Mouse (Mus musculus) gastrocnemius, postnatal 36 days (tissue): ENCODE measurements around the gene Shank2. TPM values are rescaled to one million over a fixed set of nuclear protein-coding genes. Genes with fewer than 3 reads are reported as not detected.

ENCODE experiments used
- DNase-seq, 2 experiments: peaks; one replicate each; pipeline ENCODE4 v3.0.0; 2022
- intact Hi-C: fragments of 180-260 bp; cut with DNase I; formaldehyde crosslinking; loops from one replicate; pipeline ENCODE4 v1.15.1; 2025
- total RNA-seq, 2 experiments: library from RNA; stranded (reverse); gene quantifications; 2 replicates each; pipeline ENCODE4 v1.2.3; 2021

Shank2 gene
- total RNA-seq, 2 experiments from 2014 or later: 0.05 to 0.18 TPM

DNA sequence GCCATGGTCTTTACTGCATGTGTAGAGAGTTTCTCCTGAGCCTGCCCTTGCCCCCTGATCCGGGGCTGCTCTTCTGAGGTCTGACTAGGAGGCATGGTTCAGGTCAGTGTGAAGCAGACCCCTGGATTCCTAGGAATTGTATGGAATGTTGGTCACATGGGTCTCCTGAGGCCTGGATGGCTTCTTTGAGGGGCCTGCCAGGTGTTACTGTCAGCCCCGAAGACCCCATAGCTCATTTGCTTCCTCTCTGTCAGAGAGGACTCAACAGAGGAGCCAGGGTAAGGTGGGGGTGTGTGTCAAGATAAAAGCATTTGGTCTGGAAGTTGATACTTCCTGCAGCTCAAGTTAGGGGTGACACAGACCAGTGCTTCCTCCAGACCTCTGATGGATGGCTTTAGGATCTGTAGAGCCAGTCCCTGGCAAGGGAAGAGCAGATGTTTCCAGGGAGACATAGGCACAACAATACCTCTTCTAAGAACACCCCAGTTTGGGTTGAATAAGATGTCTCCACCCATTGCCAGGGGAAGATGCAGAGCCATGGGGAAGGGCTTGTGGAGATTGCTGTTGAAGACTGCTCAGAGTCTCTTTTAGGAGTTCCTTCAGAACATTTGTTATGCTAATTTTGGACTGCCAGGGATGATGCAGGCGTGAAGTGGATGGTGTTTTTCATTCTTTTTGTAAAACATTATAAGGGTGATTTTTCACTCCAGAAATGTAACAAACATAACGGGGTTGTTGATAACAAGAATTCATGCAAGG is 100.7 kb downstream of the Shank2 start:
- no peak for DNase-seq
- intact Hi-C loops: no loop called here

DNA sequence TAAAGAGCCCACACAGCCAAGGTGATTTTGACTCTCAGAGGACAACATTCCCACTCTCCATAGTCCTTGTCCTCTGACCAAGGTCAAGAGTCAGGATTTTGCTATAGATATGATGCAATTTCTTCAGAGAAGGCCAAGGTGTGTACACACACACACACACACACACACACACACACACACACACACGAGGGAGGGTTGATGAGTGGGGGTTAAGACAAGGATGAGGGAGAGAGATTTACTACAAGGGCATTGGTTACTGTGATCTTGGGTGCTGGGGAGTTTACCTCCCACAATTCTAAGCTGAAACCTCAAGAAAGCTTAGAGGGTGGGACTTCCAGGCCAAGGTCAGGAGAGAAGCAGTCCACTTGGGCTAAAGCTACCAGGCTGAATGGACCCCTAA is 104.2 kb downstream of the Shank2 start:
- no peak for DNase-seq

DNA sequence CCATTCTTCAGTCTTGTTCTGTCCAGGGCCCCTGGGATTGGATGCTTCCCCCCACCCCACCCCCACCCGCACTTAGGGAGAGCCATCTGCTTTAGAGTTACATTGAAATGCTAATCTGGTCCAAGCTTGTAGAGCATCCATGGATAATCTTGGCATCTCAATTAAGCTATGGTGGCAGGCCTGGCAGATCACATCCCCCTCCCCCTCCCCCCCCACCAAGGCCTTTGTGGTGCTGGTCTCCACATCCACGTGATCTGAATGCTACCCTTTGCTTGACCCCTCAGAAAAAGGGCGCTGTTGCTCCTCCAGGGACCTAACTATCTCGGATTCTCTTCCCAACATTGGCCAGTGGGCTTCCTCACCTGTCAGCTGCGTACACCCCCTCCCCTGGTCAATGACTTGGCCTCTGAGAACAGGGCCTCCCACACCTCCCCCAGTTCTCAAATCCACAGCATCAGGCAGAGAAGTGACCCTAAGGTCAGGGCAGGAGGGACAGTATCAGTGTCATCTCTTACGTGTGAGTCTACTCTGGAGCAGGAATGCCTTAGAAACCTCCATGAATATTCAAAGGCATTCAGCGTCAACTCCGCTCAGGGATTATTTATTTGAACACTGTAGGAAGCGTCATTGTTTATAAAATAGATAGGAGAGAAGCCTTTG is 104.8 kb downstream of the Shank2 start:
- DNase-seq: no peak
- intact Hi-C loops: no loop called here

More for the DNA sequence above, 104.2 kb downstream of the Shank2 start:
- intact Hi-C loops: no loop called here

DNA sequence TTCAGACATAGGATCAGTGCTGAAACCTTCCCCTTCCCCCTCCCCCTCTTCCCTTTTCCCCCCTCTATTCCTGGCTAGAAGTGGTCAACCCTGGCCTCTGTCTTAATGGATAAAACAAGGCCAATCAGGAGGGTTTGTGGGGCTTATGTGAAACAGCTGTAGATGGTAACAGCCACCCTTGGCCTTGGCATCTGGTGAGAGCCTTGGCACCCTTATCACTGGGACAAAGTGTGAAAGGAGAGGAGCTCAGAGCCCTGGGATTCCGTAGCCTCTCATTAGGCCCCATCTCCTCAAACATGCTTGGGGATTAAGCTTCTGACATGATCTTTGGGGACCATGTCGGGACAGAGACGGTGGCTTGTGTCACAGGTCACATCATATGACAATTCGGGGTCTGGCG is 106.4 kb downstream of the Shank2 start:
- no peak for DNase-seq
- intact Hi-C loops: no loop called here

DNA sequence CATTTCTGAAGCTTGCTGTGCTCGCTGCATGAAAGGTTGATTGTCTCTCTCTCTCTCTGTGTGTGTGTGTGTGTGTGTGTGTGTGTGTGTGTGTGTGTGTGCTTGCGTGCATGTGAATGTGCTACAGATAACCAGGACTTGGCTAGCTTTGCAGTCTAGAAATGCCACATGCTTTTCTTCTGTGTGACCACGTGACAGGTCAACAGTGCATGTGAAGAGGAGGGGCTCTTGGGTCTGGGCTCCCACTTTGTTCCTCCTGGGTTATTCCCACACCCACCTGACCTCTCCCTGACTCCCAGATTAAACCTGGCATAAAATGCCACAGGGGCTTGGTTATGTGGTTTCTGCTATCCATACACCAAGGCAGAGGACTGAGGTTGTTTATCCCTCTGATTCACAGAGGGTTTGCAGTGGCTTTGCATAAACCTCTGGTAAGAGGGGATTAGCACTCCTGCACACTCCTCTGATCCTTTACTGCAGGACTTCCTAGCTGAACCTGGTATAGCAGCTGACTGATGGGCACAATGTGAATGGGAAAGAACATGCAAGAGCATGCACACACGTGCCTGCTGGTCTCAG is 109.4 kb downstream of the Shank2 start:
- no peak for DNase-seq
- intact Hi-C loops: no loop called here

DNA sequence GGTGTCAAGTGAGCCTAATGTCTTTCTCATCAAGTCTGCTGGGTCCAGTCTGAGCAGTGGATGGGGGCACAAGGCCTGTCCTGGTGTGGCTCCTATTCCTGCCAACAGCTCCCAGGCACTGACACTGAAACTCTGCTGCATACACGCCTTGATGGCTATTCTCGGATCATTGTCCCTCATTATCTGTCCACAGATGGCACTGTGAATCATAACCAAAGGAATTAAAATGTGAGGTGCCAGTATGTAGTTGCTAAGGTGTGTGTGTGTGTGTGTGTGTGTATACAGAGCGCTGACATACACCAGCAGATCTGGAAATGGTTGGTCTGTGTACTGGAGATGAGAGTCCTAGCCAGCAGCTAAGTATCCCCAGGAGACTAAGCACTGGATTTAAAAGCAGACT is 110.3 kb downstream of the Shank2 start:
- intact Hi-C loops: no loop called here
- no peak for DNase-seq

DNA sequence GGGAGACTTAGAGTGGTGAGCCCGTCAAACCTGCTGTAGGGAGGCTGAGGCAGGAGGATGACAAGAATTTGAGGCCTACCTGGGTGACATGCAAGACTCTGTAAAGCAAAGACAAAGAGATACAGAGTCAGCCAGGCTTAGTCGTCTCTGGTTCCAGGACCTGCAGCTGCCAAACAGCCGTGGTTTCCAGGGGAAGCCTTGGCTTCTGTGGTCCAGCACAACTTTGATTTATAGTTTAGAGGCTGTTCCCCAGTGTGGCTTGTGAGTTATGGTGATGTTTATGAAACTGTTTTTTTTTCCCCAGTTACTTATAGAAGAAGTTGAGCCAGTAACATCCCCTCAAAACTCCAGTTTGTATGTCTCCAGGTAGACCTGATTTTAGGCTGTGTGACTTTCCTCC is 112.5 kb downstream of the Shank2 start:
- no peak for DNase-seq
- intact Hi-C loops: no loop called here

DNA sequence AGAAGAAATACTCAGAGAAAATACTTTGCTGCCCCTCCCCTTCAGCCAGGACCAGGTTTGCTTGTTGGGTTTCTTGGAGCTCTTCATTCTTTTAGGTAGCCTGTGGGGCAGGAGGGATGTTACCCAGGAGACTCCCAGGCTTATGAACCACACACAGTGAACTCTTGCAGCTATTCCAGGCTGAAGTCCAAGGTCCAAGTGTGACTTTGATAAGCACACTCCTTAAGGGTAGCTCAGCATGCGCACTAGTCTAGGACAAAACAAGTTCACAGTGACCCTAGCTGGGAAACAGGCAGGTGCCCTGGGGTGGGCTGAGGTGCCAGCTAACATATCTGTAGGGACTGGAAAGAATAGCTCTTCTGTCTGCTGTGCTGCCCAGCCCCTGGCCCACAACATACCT is 117.8 kb downstream of the Shank2 start:
- intact Hi-C loops: no loop called here

DNA sequence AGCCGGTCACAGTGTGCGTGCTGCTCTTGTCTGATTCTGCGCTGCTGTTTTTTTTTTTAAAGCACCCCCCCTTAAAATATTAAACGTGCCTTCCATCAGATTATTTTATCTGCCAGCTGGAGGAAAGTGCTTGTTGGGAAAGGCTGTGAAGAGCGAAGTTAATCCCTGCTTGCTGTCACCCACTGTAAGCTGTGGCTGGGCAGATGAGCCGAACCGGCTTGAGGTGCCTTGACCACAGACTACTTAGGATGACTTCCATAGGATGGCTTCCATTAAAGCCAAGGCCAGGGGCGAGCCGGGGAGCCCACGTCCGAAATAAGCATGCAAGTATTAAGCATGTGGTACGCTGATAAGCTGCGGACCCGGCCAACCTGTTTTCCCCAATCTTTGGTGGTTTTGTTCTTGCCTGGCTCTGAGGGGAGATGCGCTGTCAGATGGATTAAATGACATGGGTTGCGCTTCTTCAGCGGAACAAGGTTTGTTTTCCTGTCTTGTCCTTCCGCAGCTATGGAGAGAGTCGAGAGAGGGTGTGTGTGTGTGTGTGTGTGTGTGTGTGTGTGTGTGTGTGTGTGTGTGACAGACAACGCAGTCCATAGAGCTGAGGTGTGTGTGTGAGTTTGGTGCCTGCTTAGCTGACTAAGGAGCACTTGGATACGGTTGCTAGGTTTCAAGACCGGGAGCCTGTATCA is 131.1 kb downstream of the Shank2 start:
- no peak for DNase-seq
- intact Hi-C loops: no loop called here

More for the DNA sequence above, 117.8 kb downstream of the Shank2 start:
- DNase-seq: no peak

DNA sequence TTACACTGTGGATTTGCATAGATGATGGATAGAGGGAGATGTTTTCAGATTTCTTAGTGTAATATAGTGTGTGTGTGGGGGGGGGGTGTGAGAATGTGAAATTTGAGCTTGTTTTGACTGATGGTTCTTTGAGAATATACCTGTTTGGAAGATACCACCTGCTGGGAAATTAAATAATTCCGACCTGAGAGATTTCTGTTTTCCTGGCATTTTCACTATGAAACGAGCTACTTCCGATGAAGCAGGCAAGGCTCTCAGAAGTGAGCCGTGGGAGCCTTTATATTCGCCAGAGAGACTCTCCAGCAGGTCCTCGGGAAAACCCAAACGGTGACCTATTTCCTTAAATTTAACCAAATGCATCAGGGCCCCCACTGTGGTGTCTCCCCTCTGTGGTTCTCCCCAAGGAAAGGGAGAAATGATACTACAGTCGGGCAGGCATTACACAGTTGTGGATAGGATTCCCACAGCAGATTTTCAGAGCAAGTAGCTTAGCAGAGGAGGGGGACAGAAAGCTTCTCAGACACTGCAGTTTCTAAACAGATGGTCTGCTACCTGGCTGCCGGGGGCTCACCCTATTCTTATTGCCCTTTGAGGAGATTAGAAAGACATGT is 131.8 kb downstream of the Shank2 start:
- intact Hi-C loops: no loop called here
- DNase-seq: no peak

DNA sequence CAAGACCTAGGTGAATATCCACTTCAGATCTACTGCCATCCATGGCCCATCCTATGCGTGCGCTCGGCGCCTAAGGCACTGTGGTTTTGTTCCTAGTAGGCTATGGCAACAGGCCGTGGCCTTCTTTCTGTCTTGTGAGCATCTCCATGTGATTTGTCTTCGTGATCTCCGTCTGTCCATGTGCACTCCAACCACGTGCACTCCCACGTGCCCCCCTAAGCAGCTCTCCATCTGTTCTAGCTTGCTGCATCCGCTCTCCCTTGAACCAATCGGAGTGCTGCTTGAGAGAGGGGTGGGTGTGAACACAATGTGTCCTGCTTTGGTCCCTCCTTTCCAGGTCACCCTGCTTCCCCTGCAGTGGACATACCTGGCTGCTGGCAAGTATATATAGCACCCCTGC is 133.0 kb downstream of the Shank2 start:
- intact Hi-C loops: no loop called here
- DNase-seq: no peak

DNA sequence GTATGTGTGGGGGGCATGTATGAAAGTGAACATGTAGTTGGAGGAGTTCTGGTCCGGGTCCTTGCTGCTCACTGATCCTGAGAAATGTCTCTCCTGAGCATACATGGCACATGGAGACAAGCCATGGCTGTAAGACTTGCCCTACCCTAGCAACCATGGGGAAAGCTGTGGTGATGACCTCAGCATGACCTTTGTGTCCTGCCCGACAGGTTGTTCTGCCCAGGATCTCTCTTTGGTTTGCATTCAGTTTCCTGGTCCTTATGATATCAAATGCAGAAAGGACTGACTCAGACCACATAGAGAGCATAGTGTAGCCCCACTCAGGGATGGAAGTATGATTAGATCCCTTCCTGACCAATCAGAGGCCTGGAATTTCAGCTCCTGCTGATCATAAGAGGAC is 136.1 kb downstream of the Shank2 start:
- intact Hi-C loops: no loop called here
- no peak for DNase-seq

DNA sequence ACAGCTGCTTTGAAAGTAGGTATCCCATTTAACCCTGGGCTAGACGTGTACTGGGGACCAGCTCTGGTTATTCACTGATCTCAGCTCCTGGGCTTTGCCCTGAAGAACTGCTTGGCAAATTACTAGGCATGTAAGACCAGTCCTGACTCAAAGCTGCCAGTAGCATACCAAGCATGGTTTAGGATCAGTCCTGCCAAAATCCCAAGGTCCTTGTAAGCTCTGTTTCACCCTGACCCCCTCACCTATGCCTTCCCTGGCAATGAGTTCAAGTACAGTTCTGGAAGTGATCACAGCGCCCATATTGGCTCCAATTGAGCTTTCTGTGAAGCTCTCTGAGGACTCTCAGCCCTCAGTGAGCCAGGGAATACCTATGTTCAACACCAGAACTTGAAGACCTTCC is 136.7 kb downstream of the Shank2 start:
- DNase-seq: no peak
- intact Hi-C loops: no loop called here

DNA sequence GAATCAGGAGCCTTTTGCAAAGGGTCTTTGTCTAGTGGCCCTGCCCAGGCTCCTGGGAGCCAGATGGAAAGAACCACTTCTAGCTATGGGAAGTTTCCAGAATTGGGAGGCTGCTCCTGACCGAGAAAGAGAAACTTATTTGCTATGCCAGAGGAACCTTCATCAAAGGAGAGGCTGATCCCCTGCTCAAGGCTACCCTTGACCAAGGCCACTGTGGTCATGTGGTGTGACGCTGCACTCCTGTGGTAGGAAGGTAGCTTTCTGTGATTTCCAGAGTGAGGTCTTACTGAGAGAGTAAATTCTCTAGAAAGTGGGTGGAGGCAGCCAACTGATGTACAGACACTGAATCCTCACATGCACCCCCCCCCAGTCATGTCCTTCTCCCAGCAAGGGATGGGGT is 138.0 kb downstream of the Shank2 start:
- intact Hi-C loops: no loop called here
- DNase-seq: no peak

DNA sequence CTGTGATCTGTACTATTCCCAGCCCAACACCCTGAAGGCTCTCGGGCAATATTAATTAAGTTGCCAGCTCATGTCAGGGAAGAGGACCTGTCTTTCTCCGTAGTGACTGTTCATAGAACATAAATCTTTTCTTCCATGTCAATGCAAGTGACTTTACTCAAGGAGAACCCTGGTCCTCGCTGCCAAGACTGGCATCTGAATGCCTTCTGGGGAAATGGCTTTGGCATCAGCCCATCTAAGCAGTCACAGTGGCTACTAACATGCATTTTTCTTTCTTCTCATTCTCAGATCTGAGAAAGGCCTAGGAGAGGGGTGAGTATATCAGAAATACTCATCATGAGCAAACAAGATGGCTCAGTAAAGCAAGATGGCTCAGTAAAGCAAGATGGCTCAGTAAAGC is 138.7 kb downstream of the Shank2 start:
- DNase-seq: no peak
- intact Hi-C loops: no loop called here

DNA sequence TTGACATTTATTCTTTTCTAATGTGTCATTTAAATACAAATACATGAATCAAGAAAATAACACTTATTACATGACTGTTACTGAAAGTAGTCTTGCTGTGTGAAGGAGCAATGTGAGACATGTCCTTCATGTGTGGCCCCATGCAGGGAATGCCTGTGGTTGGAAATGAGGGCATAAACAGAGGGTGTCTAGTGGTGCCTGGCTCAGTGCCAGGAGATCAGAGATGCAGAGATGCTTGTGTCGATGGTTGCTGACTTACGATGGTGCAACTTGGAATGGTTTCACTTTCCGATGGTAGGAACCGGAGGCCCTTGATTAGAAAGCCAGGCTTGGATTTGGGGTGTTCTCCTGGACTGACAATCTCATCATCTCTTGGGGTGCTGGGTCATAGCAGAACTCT is 140.3 kb downstream of the Shank2 start:
- intact Hi-C loops: no loop called here
- DNase-seq: no peak

DNA sequence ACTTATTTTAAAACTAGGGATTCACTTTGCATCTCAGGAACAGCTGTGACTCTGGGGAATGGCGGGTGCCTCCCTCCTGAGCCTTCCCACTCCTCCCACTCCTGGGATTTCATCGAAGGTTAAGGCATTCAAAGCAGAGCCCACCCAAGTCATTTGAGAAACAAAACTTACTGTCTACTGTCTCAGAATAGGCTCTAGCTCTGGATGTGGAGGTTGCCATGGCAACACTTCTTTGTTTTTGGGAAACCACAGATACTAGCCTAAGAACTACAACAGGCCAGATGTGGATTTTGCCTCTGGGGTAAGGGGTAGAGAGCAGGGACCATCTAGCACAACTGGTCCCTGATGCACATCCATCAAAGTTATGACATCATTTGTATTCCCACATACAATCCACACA is 142.2 kb downstream of the Shank2 start:
- intact Hi-C loops: no loop called here
- DNase-seq: no peak

DNA sequence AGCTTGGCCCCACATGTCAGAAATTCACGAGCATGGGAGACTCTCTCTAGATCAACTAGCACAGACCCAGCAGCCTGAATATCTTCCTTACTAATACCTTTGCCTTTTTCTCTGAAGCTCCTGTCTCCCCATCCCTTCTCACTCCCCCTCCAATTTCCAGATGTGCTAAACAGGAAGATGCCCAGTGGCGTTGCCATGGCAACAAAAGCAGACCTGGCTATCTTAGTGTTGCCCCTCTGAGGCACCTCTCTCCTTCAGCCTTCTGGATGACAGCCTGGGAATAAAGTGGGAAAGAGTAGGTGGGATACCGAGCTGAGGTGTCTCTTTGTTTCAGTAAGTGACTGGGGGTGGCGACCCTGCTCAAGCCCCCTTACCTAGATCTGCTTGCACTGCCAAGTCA is 146.4 kb downstream of the Shank2 start:
- intact Hi-C loops: no loop called here
- no peak for DNase-seq

DNA sequence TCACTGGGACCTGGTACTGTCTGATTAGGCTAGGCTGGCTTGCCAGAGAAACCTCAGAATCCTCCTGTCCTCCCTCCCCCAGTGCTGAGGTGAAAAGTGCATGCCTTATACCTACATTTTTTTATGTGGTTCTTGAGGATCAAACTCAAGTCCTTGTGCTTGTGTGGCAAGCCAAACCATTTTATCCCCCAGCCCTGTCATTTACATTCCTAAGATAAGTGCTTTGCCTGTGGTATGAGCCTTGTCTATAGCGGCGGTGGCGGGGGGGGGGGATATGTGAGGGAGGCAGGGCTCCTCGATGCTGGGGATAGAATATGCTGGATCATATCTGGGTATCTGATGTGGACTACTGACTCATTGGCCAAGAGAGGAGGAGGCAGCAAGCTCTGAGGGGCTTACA is 151.4 kb downstream of the Shank2 start:
- intact Hi-C loops: no loop called here
- no peak for DNase-seq

DNA sequence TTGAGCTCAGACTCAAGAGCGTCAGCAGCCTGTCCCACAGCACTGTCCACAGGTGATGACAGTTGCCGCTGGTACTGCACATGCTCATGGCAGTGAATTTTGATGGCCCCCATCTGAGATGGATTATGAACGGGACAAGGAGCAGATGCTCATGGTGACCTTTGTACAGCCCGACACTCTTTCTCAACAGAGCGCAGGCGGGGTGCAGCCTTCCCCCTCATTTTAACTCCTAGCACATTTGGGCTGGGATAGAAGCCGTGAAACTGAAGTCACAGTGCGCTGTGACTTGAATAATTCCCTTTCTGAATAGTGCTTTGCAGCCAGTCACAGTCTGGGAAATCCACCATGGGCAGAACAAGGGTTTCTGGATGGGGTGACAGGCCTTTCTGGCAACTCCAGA is 152.0 kb downstream of the Shank2 start:
- intact Hi-C loops: no loop called here
- no peak for DNase-seq

DNA sequence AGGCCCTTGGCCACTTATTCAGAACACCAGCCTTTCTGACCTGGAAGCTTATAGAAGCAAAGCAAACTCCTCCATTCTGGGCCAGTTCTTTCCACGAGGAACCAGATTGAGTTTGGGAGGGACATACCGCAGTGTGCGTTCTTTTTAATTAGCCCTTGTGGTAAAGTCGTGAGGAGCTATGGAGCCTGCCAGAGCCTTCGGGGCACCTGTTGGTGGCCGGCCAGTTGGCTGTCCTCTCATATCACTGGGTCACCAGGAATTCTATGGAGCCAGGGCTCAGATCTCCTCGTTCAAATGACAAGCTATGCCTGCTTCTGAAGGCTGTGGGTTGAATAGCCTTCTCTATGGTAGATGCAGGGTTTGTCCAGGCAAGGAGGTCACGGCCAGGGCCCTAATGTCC is 156.2 kb downstream of the Shank2 start:
- intact Hi-C loops: no loop called here
- DNase-seq: no peak
